Mouse (Mus musculus) lung, adult 2 months (tissue): ENCODE results near the gene Gltp.

Source experiments
- CTCF ChIP-seq: fragments of 200-500 bp; IDR thresholded peaks from 2 replicates; pipeline ENCODE4 v1.5.1; 2011; ENCODE audit warnings: mild to moderate bottlenecking, low read length, control low read depth; ENCODE audit not compliant: insufficient read depth
- POLR2A ChIP-seq: fragments of 200-500 bp; IDR thresholded peaks from 2 replicates; pipeline ENCODE4 v1.6.1; 2011; ENCODE audit warnings: low read depth, mild to moderate bottlenecking, control low read depth, low read length, borderline replicate concordance; ENCODE audit errors: extremely low read depth

DNA sequence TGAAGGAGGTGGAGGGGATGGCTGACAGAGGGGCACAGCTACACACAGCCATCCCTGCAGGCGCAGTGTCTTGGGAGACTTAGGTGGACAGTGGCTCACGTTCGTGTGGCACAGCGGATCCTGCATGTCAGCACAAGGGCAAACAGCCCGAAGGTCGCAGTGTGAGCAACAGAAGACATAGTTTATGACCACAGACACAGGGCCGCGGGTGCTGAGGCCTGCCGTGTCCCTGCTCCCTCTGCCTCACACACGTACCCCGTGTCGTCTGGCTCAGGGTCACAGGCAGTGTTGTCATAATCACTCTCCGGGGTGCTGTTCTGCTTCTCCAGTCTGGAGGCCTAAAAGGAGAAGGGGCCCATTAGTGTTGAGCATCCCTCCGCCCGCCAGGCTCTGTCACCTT lies 42.8 kb upstream of the Gltp start:
- no peak for TF ChIP-seq CTCF
- TF ChIP-seq POLR2A: no peak
